Mouse (Mus musculus): Measurements from ENCODE around the gene Col6a5.

Col6a5 gene

DNA sequence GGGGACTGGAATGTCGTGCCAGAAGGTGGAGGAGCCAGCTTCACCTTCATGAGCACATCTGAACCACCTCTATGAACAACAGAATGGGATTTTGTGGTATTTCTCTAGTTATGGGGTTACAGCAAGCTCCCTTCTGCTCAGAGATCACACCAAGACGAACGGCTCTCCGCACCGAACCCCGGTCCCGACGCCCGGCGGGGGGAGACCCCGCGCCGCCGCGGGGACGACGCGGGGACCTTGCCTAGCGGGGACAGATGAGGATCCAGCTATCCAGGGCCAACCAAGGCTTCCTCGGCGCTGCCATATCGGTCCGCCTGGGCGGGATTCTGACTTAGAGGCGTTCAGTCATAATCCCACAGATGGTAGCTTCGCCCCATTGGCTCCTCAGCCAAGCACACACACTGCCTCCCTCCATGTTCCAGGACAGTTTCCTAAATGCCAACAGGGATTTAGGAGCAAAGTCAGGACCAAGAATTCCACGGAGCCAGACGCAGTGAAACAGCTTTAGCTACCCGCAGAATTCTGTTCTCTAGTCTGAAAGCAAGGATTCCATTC is 141.2 kb downstream of the Col6a5 start:
- no peak for DNase-seq

GRCm38 (mm10) chr9:105814436-105814835 is 146.0 kb downstream of the Col6a5 start:
- no peak for DNase-seq

DNA sequence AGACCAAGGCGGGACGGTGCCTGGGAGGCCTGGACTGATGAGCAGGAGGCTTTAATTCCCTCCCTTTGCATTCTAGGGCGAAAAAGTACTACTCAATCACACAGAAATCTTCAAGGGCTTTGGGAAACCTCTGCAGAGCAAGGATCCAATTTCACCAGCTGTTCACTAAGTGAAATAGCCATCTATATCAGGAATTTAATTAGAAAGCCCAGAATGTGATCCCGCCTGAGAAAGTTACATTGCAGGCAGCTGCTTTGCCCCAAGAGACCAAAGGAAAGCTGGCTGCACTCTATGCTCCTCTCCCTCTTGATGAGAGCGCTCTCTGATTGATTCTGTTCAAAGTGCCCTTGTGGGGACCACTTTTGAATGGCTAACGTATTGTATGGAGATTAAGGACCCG is 149.0 kb downstream of the Col6a5 start:
- DNase-seq = peak; percentile 11 to 36

- DNase-seq = no peak
Observed at GRCm38 (mm10) chr9:105808920-105809505, 151.4 kb downstream of the Col6a5 start.

Measured in kidney, postnatal 4 days (tissue).